Mouse (Mus musculus) kidney, postnatal 0 days (tissue): ENCODE data around the gene Mcf2l. TPM values are rescaled to one million over a fixed set of nuclear protein-coding genes. Genes with fewer than 3 reads are reported as not detected.
A peak's percentile ranks its signal among the peaks of the same experiment; 100 is the strongest.

Experiments used
- ATAC-seq: fragments of 200-750 bp; cut with Nextera tagmentation; replicated peaks from 2 replicates; pipeline ENCODE4 v1.8.0; 2017; ENCODE audit warnings: low read depth, moderate number of reproducible peaks, moderate TSS enrichment, moderate library complexity; ENCODE audit not compliant: low FRiP score
- DNase-seq: peaks from one replicate; pipeline ENCODE4 v3.0.0-alpha.2; 2016; ENCODE audit warnings: low spot score
- H3K27ac ChIP-seq: fragments of 300-500 bp; sonication (generic); 2 replicates; pipeline ENCODE4 v1.5.1; 2014; ENCODE audit warnings: mild to moderate bottlenecking
- H3K27me3 ChIP-seq: fragments of 300-500 bp; sonication (generic); 2 replicates; pipeline ENCODE4 v1.6.1; 2014; ENCODE audit warnings: low read length, mixed read lengths; ENCODE audit not compliant: insufficient read depth
- H3K36me3 ChIP-seq: fragments of 300-500 bp; sonication (generic); 2 replicates; pipeline ENCODE4 v1.6.1; 2014; ENCODE audit warnings: low read length, mixed read lengths; ENCODE audit not compliant: insufficient read depth
- H3K4me1 ChIP-seq: fragments of 300-500 bp; sonication (generic); replicated peaks from 2 replicates; pipeline ENCODE4 v1.6.1; 2014; ENCODE audit warnings: antibody characterized with exemption, low read length, mixed read lengths; ENCODE audit not compliant: insufficient read depth
- H3K4me2 ChIP-seq: fragments of 300-500 bp; sonication (generic); 2 replicates; pipeline ENCODE4 v1.6.1; 2014; ENCODE audit warnings: mild to moderate bottlenecking, low read length, moderate library complexity, mixed read lengths
- H3K4me3 ChIP-seq: fragments of 300-500 bp; sonication (generic); replicated peaks from 2 replicates; pipeline ENCODE4 v1.5.1; 2014; ENCODE audit warnings: low read depth, low read length
- H3K9ac ChIP-seq: fragments of 300-500 bp; sonication (generic); 2 replicates; pipeline ENCODE4 v1.6.1; 2014; ENCODE audit warnings: low read depth, low read length
- H3K9me3 ChIP-seq: fragments of 300-500 bp; sonication (generic); replicated peaks from 2 replicates; pipeline ENCODE4 v1.6.1; 2016; ENCODE audit warnings: low read length, inconsistent platforms, mixed read lengths
- CTCF ChIP-seq: IDR thresholded peaks from 2 replicates; pipeline ENCODE4 v1.5.1; 2016; ENCODE audit warnings: antibody characterized with exemption, low read depth, mild to moderate bottlenecking, moderate library complexity
- WGBS: fragments of 180-500 bp; shearing (Covaris S2); extraction: QIAGEN DNeasy Blood & Tissue Kit; methylation state at CpG from one replicate; pipeline ENCODE4 v1.1.7; 2014; 5-methylcytosine and 5-hydroxymethylcytosine counted together
- polyA plus RNA-seq: library from polyadenylated mRNA; unstranded; fragments of >200 nt; fragmentation: Nextera tagmentation; extraction: Ambion mirVana; gene quantifications from 2 replicates; pipeline ENCODE4 v1.2.1, GENCODE M21; 2015

The Mcf2l gene
- polyA plus RNA-seq, 1 experiment from 2014 or later: 11.2 TPM

GRCm38 (mm10) chr8:12846447-12846846, 27.2 kb upstream of the Mcf2l start:
- no peak for TF ChIP-seq CTCF
- Histone ChIP-seq H3K4me3 (no peak overlapping the region), H3K4me2 (no peak overlapping the region), H3K27ac (no peak overlapping the region), H3K9ac (no peak overlapping the region), H3K9me3 (no peaks in the 10 kb centered on the region), H3K27me3 (no peaks in the 10 kb centered on the region), H3K36me3 (peaks cover 49% of the 10 kb centered on the region), H3K4me1 (no peaks in the 10 kb centered on the region)
- DNase-seq: no peak
- ATAC-seq: no peak
- WGBS: 91% methylated on average over 6 of the region's 6 CpGs

GRCm38 (mm10) chr8:12851241-12851640, 22.4 kb upstream of the Mcf2l start:
- WGBS: 73% methylated on average over 10 of the region's 10 CpGs

GRCm38 (mm10) chr8:12856038-12856437, 17.6 kb upstream of the Mcf2l start:
- Histone ChIP-seq H3K4me1 (no peaks in the 10 kb centered on the region), H3K4me2 (no peak overlapping the region), H3K36me3 (peaks cover 22% of the 10 kb centered on the region; the same call in 1 of the 2 replicates), H3K9ac (no peak overlapping the region), H3K27me3 (no peaks in the 10 kb centered on the region), H3K27ac (no peak overlapping the region), H3K9me3 (no peaks in the 10 kb centered on the region), H3K4me3 (no peak overlapping the region)
- no peak for TF ChIP-seq CTCF
- DNase-seq (peak; percentile 60), ATAC-seq (peak; percentile 76)
- 43% methylated on average over 15 of the region's 15 CpGs for WGBS

More at GRCm38 (mm10) chr8:12851241-12851640, 22.4 kb upstream of the Mcf2l start:
- H3K4me2 ChIP-seq: no peak overlapping the region
- peaks cover 37% of the 10 kb centered on the region for H3K36me3 ChIP-seq
- no peaks in the 10 kb centered on the region for H3K9me3 ChIP-seq
- no peak overlapping the region for H3K9ac ChIP-seq
- ATAC-seq: no peak
- H3K27me3 ChIP-seq: no peaks in the 10 kb centered on the region
- TF ChIP-seq CTCF: no peak
- H3K4me3 ChIP-seq: no peak overlapping the region
- no peaks in the 10 kb centered on the region for H3K4me1 ChIP-seq
- no peak overlapping the region for H3K27ac ChIP-seq
- DNase-seq: no peak

- Histone ChIP-seq H3K27ac (no peak overlapping the region), H3K4me3 (no peak overlapping the region), H3K36me3 (peaks cover 19% of the 10 kb centered on the region), H3K4me2 (no peak overlapping the region), H3K9ac (no peak overlapping the region), H3K27me3 (no peaks in the 10 kb centered on the region), H3K9me3 (no peaks in the 10 kb centered on the region), H3K4me1 (no peaks in the 10 kb centered on the region)
- TF ChIP-seq CTCF: no peak
- DNase-seq (no peak), ATAC-seq (no peak)
- 88% methylated on average over 3 of the region's 3 CpGs for WGBS
Measured at GRCm38 (mm10) chr8:12863061-12863460, 10.5 kb upstream of the Mcf2l start.

GRCm38 (mm10) chr8:12863608-12864007, 10.0 kb upstream of the Mcf2l start:
- H3K27ac ChIP-seq: no peak overlapping the region
- peaks cover 16% of the 10 kb centered on the region for H3K36me3 ChIP-seq
- no peak for ATAC-seq

GRCm38 (mm10) chr8:12865790-12866189, 7.8 kb upstream of the Mcf2l start:
- H3K27me3 ChIP-seq: no peaks in the 10 kb centered on the region
- TF ChIP-seq CTCF: peak; percentile 54; the same call in 1 of the 2 replicates
- no peaks in the 10 kb centered on the region for H3K4me1 ChIP-seq
- no peak overlapping the region for H3K27ac ChIP-seq
- WGBS: 48% methylated on average over 6 of the region's 6 CpGs
- H3K4me2 ChIP-seq: no peak overlapping the region
- H3K4me3 ChIP-seq: no peak overlapping the region
- H3K36me3 ChIP-seq: peaks cover 13% of the 10 kb centered on the region
- H3K9ac ChIP-seq: no peak overlapping the region
- no peak for ATAC-seq
- no peaks in the 10 kb centered on the region for H3K9me3 ChIP-seq
- DNase-seq: no peak

More at GRCm38 (mm10) chr8:12863608-12864007, 10.0 kb upstream of the Mcf2l start:
- TF ChIP-seq CTCF: no peak
- H3K27me3 ChIP-seq: no peaks in the 10 kb centered on the region
- H3K9ac ChIP-seq: no peak overlapping the region
- H3K9me3 ChIP-seq: no peaks in the 10 kb centered on the region
- no peak overlapping the region for H3K4me2 ChIP-seq
- no peak for DNase-seq
- H3K4me1 ChIP-seq: no peaks in the 10 kb centered on the region
- no peak overlapping the region for H3K4me3 ChIP-seq
- WGBS: 87% methylated on average over 14 of the region's 14 CpGs

GRCm38 (mm10) chr8:12869661-12870060, 3.9 kb upstream of the Mcf2l start:
- Histone ChIP-seq H3K4me3 (no peak overlapping the region), H3K27ac (no peak overlapping the region), H3K36me3 (no peaks in the 10 kb centered on the region), H3K4me2 (no peak overlapping the region), H3K27me3 (no peaks in the 10 kb centered on the region), H3K9ac (no peak overlapping the region), H3K9me3 (no peaks in the 10 kb centered on the region), H3K4me1 (peaks cover 5% of the 10 kb centered on the region; the same call in 1 of the 2 replicates)
- no peak for DNase-seq
- WGBS: 59% methylated on average over 3 of the region's 3 CpGs
- ATAC-seq: no peak
- no peak for TF ChIP-seq CTCF
